Mouse (Mus musculus) heart, adult 2 months (tissue): ENCODE data around the gene Gsg1l. TPM values are rescaled to one million over a fixed set of nuclear protein-coding genes. Genes with fewer than 3 reads are reported as not detected.

Experiments used
- DNase-seq, 2 experiments: peaks; one replicate each; pipeline ENCODE4 v3.0.0; 2021
- H3K27ac ChIP-seq: fragments of 200-600 bp; 2 replicates; pipeline ENCODE4 v1.8.1; 2022
- H3K27me3 ChIP-seq: fragments of 200-500 bp; 2 replicates; pipeline ENCODE4 v1.6.1; 2012; ENCODE audit warnings: mild to moderate bottlenecking, low read length, inconsistent platforms, mixed read lengths; ENCODE audit not compliant: control insufficient read depth, insufficient read depth
- H3K36me3 ChIP-seq: fragments of 200-500 bp; 2 replicates; pipeline ENCODE4 v1.6.1; 2012; ENCODE audit warnings: low read length, inconsistent platforms; ENCODE audit not compliant: control insufficient read depth, insufficient read depth
- H3K4me1 ChIP-seq: fragments of 200-500 bp; 2 replicates; pipeline ENCODE4 v1.6.1; 2011; ENCODE audit warnings: low read length; ENCODE audit not compliant: control insufficient read depth, insufficient read depth
- H3K4me3 ChIP-seq: fragments of 200-600 bp; 2 replicates; pipeline ENCODE4 v1.8.1; 2022
- H3K79me2 ChIP-seq: fragments of 200-500 bp; replicated peaks from 2 replicates; pipeline ENCODE4 v1.6.1; 2012; ENCODE audit warnings: mild to moderate bottlenecking, inconsistent platforms, low read length, moderate library complexity, mixed read lengths; ENCODE audit not compliant: control insufficient read depth, insufficient read depth
- H3K9ac ChIP-seq: fragments of 200-500 bp; 2 replicates; pipeline ENCODE4 v1.6.1; 2012; ENCODE audit warnings: low read depth, mild to moderate bottlenecking, control low read depth, inconsistent platforms, low read length, mixed read lengths
- CTCF ChIP-seq: fragments of 200-600 bp; IDR thresholded peaks from 2 replicates; pipeline ENCODE4 v1.8.1; 2022; ENCODE audit warnings: antibody characterized with exemption, mild to moderate bottlenecking, moderate library complexity
- EP300 ChIP-seq: fragments of 200-500 bp; IDR thresholded peaks from 2 replicates; pipeline ENCODE4 v1.6.1; 2011; ENCODE audit warnings: low read depth, low read length, control low read depth; ENCODE audit not compliant: insufficient read depth
- POLR2A ChIP-seq: fragments of 200-500 bp; IDR thresholded peaks from 2 replicates; pipeline ENCODE4 v1.6.1; 2011; ENCODE audit warnings: mild to moderate bottlenecking, low read depth, low read length, control low read depth; ENCODE audit not compliant: insufficient read depth
- WGBS: fragments of 180-500 bp; shearing (Covaris S2); methylation state at CpG from one replicate; pipeline ENCODE4 v1.1.7; 2018; 5-methylcytosine and 5-hydroxymethylcytosine counted together
- intact Hi-C: fragments of 180-260 bp; cut with DNase I; formaldehyde crosslinking; loops from one replicate; pipeline ENCODE4 v1.15.1; 2025
- polyA plus RNA-seq: library from polyadenylated mRNA; depleted of rRNA; stranded (reverse); fragments of >200 nt; gene quantifications from 2 replicates; pipeline ENCODE4 v1.2.3, GENCODE M21; 2012
- total RNA-seq, 2 experiments: library from RNA; stranded (reverse); gene quantifications; 2 replicates each; pipeline ENCODE4 v1.2.3; 2021

Gsg1l gene
- total and polyA plus RNA-seq, 3 experiments = 10.5 to 12.6 (median 11.3) TPM

DNA sequence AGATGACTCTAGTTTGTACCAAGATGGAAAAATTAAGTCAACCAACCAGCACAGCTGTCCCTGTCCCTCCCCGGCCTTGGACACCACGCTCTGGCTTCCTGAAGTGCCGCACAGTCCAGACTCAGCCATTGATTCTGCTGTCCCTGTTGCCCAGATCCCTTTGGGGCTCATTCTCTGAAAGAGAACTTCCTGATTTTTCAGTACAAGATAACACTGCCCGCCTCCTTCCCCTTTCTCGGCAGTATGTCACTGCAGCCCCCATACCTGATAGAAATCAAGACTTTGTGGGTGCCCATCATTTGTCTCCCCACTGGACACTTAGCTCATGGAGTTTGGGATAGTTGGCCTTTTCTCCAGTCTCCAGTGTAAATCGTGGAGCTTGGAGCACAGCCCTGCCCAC lies 37.1 kb downstream of the Gsg1l start:
- H3K9ac ChIP-seq = no peak overlapping the region
- intact Hi-C loops = no loop called here
- 69% methylated on average over 6 of the region's 6 CpGs for WGBS

DNA sequence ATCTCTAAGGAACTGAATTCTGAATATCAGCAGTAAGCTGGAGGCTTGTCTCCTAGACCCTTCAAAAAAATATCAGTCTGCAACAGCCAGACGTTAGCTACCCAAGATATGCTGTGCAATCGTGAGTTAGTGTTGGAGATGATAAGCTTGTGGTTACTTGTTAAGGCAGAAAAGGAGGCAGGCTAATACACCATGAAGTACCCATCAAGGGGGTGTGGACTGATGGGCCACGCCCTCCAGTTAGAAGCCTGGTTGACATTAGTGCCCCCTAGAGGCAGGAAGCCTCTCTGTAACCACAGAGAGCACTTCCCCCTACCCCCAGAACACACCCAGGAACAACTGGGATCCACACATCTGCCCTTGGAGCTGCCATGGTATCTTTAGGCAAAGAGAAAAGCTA lies 39.9 kb downstream of the Gsg1l start:
- intact Hi-C loops = no loop called here
- Histone ChIP-seq H3K36me3 (no peaks in the 10 kb centered on the region), H3K27ac (no peak overlapping the region), H3K4me3 (no peak overlapping the region), H3K79me2 (no peaks in the 10 kb centered on the region), H3K9ac (no peak overlapping the region), H3K27me3 (no peaks in the 10 kb centered on the region), H3K4me1 (peaks cover 1% of the 10 kb centered on the region)
- 40% methylated on average over 3 of the region's 3 CpGs for WGBS
- TF ChIP-seq EP300 (no peak), CTCF (peak; percentile 54), POLR2A (no peak)
- no peak for DNase-seq

More for the DNA sequence above, 37.1 kb downstream of the Gsg1l start:
- TF ChIP-seq CTCF = no peak
- TF ChIP-seq EP300 = no peak
- DNase-seq = no peak
- Histone ChIP-seq H3K27me3 (no peaks in the 10 kb centered on the region), H3K27ac (no peak overlapping the region), H3K4me3 (no peak overlapping the region), H3K79me2 (no peaks in the 10 kb centered on the region), H3K36me3 (no peaks in the 10 kb centered on the region), H3K4me1 (no peaks in the 10 kb centered on the region)

DNA sequence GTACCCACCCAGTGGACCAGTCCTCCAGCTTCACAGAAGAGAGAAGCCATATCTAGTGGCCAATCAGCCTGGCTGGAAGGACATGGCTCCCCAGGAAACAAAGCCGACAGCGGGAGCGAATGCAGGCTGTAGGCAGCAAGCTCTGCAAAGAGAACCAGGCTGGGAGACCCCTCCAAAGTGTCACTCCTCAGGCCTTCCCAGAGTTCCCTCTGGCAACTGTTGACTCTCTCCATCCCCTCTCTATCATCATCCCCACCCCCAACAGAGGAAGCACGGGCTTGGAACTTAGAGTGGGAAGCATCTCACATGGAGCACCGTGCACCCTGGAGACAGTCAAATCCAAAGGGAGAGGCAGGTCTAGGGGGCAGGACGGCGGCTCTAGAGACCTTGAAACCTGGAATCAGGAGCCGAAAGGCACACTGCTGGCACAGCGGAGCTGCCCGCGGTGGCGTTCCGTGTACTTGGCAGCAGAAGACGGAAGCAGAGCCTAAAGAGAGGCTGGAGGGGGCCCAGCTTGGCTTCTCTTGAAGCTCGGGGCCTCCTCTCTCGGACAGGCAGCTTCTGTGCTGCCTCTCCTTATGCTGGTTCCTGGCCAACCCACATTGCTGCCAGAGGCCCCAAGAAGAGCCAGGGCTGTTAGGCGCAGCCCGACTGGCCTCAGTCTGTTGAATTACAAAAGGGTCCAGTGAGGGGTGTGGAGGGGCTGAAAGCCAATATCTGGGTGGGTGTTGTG lies 41.3 kb downstream of the Gsg1l start:
- no peak overlapping the region; the same call in 1 of the 2 replicates for H3K27ac ChIP-seq

DNA sequence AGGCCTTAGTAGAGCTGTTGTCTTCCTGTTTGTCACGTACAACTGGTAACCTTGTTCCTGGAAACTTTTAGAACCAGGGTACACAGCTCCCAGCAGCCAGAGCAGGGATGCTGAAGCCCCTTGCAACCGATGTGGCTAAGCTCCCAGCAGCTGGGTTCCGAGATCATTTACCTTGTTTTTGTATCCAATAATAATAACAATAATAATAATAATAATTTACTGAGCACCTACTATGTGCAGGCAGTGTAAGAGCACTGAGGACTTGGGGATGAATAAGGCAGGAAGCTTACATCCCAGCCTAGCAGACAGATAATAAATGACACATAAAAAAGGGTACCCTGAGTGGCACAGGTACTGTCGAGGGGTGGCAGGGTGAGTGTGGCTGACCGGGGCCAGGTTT lies 42.4 kb downstream of the Gsg1l start:
- WGBS = 90% methylated on average over 5 of the region's 5 CpGs
- H3K27me3 ChIP-seq = no peaks in the 10 kb centered on the region
- H3K79me2 ChIP-seq = no peaks in the 10 kb centered on the region
- TF ChIP-seq CTCF = no peak
- TF ChIP-seq POLR2A = no peak
- TF ChIP-seq EP300 = no peak
- no peaks in the 10 kb centered on the region for H3K36me3 ChIP-seq
- intact Hi-C loops = no loop called here
- peaks cover 3% of the 10 kb centered on the region for H3K4me1 ChIP-seq
- DNase-seq = no peak
- no peak overlapping the region for H3K9ac ChIP-seq
- H3K4me3 ChIP-seq = no peak overlapping the region
- no peak overlapping the region for H3K27ac ChIP-seq

More for the DNA sequence above, 41.3 kb downstream of the Gsg1l start:
- H3K9ac ChIP-seq = 0 out of 2 replicates have a peak overlapping the region, but pooled peaks have one; percentile 21
- WGBS = 50% methylated on average over 18 of the region's 18 CpGs
- intact Hi-C loops = no loop called here
- no peak overlapping the region for H3K4me3 ChIP-seq
- H3K79me2 ChIP-seq = no peaks in the 10 kb centered on the region
- TF ChIP-seq EP300 = no peak
- no peak for TF ChIP-seq POLR2A
- no peak for TF ChIP-seq CTCF
- H3K4me1 ChIP-seq = peaks cover 2% of the 10 kb centered on the region
- H3K27me3 ChIP-seq = no peaks in the 10 kb centered on the region
- H3K36me3 ChIP-seq = no peaks in the 10 kb centered on the region
- DNase-seq = peak; percentile 68 to 81

DNA sequence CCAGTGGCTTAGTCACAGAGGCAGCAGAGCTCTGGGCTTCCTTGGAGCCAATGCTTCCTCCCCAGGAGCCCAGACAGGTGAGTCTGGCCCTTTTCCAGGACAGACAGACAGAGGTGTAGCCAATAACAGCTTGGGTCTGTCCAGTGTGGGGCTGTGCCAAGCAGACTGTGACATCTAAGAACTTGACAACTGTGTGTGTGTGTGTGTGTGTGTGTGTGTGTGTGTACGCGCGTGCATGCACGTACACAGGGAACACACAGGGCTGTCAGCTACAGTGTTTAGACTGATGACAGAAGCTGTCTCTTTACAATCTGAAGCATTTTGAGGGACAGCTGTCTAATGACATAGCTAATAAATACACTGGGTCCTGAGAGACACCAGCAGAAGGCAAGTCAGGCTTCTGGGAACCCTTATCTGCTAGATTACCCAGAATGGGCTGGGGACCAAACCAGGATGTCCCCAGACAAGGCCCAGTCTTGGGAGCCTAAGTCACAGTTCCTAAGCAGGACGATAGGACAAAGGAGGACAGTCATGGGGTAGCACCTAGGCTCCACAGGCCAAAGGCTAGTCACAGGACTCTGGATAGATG lies 42.9 kb downstream of the Gsg1l start:
- DNase-seq = no peak
- Histone ChIP-seq H3K9ac (no peak overlapping the region), H3K27ac (no peak overlapping the region), H3K79me2 (no peaks in the 10 kb centered on the region), H3K4me3 (no peak overlapping the region), H3K4me1 (peaks cover 3% of the 10 kb centered on the region), H3K27me3 (no peaks in the 10 kb centered on the region), H3K36me3 (no peaks in the 10 kb centered on the region)
- intact Hi-C loops = no loop called here
- WGBS = 82% methylated on average over 5 of the region's 5 CpGs
- TF ChIP-seq CTCF = no peak
- no peak for TF ChIP-seq POLR2A
- TF ChIP-seq EP300 = no peak

DNA sequence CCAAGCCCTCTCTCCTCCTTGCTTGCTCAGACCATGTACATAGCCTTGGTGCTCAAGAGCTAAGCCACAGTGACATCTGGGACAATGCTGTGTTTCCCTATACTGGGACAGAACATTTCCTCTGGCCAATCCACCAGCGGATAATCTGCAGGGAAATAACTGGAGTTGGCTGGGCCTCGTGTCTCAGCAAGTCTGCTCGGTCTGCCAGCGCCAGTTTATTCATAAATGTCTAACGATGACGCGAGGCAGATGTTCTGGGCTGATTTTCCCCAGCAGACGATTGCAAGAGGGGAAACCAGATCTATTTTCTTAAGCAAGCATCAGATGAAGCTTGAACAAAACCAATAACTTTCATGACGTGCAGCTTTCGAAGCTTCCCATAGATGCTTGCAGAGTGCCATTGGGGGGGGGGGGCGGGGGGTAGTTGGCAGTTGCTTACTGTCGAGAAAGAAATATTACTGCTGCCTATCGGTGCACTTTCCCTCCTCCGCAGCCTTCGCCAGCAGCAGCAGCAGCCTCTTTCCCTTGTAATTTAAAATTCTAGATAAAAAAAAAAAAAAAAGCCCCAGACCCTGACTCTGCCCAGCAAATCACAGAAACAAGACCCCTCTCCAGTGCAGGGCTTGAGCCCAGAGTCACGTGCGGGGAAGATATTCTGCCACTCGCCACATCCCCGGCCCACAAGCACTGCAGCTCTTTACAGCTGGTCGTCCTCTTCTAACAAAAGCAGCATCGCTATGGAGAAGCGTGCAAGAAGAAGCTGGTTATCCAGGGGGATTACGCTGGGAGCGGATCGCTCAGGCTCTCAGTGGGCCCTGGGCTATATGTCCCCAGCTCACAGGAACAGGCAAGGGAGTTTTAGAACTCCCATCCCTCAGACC lies 43.6 kb downstream of the Gsg1l start:
- peak in 1 of 2 experiments; percentile 29 for DNase-seq
- H3K27ac ChIP-seq = no peak overlapping the region
- TF ChIP-seq EP300 (no peak), POLR2A (no peak), CTCF (no peak)
- H3K4me1 ChIP-seq = peaks cover 3% of the 10 kb centered on the region
- intact Hi-C loops = no loop called here
- no peaks in the 10 kb centered on the region for H3K36me3 ChIP-seq
- no peak overlapping the region for H3K9ac ChIP-seq
- no peak overlapping the region for H3K4me3 ChIP-seq
- H3K27me3 ChIP-seq = no peaks in the 10 kb centered on the region
- WGBS = 65% methylated on average over 25 of the region's 25 CpGs
- H3K79me2 ChIP-seq = no peaks in the 10 kb centered on the region
